Mouse (Mus musculus): ENCODE data around the gene Pde5a. TPM values are rescaled to one million over a fixed set of nuclear protein-coding genes. Genes with fewer than 3 reads are reported as not detected.

The Pde5a gene
- 10 to 100 TPM; 30.7 to 31.2 TPM for total RNA-seq (2021)
- long read RNA-seq, experiment 1, partial matches to known transcripts, result 0 of 2 reads
- long read RNA-seq, experiment 1, other reads (novel, unspliced or antisense), result 2 of 2 reads
- long read RNA-seq, experiment 2, partial matches to known transcripts, result 0 of 1 reads
- long read RNA-seq, experiment 2, other reads (novel, unspliced or antisense), result 1 of 1 reads

DNA sequence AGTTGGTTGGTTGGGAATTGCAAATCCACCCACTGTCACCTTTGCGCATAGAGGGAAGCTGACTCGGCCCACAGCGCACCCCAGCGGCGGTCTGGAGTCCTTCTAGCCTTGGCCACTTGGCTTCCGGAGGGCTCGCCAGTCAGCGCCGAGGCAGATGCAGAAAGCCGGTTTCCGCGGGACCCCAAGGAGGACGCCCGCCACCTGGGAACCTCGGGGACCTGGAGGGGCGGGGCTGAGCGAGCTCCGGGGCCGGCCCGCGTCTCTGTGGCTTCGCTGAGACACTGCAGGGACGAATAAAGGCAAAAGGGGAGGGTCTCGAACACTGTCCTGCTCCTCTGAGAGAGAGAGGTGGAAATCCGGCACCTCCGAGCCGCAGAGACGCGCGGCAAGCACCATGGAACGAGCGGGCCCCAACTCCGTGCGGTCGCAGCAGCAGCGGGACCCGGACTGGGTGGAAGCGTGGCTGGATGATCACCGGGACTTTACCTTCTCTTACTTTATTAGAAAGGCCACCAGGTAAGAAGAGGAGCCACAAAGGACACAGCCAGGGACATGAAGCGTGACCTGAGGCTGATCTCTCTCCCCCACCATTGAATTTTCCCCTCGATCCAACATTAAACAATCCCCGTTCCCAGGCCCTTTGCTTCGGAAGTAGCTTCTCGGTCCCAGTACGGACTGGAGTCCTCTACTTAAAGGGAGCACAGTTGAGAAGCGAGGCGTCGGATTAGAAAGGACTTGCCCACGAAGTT, at the start of gene Pde5a:
Gene Pde5a (plus strand): TSS at position 96 of the 749 bp plus-strand sequence.
- DNase-seq (ENCODE audit: low spot score in 2 of 2), result peak; percentile 65 to 73

DNA sequence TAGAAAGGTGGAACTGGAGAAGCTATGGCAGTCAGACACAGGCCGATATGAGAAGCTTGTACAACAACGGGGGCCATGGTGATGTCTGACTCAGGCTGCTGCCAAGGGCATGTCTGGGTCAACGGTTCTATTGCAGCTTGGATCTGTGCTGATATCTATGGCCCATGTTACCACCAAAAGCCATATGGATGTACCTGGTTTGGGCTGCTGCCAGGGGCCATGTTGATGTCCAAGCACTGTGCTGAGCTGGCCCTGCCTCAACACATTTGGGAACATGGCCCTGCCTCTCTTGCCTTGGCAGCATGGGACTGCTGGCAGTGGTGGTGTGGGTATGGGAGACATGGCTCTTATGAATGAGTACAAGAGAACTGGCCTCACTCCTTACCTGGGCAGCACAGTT, 47.9 kb upstream of the Pde5a start:
- no peak for DNase-seq (ENCODE audit: low spot score in 2 of 2)

DNA sequence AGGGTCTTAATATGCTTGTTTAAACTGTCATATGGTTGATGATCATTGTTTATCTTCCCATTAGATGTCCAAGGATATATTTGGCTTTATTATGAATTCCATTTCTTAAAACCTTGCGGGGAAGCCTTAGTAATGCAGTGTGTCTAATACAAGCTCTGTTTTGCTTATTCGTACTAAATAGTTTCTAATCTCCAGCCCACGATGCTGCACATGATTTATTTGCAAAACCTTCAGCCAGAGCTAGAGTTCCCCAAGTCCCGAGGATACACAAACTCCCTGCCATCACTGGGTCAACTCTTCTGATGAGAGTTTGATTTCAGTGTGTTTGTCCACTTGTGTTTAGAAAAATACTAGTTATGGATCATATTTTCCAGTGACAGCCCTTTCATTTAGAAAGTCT, 46.4 kb upstream of the Pde5a start:
- no peak for DNase-seq (ENCODE audit: low spot score in 2 of 2)

DNA sequence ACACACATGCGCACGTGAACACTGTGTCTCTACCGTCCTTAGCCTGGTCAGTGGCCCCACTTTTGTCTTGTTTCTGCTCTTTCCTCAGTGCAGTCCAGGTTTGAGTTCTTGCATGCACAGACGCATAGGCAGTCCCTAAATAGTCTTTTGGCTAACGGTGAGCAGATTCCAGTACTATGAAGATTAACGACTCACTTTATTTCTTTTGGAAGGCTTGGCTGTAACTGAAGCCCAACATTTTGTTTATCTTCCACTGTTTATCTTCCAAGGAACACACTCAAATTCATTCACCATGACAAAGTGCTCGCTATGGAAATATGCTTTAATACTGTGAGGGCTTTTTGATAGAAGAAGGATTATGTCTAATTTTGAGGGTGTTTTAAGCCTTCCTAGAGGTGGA, 43.9 kb upstream of the Pde5a start:
- no peak for DNase-seq (ENCODE audit: low spot score in 2 of 2)

DNA sequence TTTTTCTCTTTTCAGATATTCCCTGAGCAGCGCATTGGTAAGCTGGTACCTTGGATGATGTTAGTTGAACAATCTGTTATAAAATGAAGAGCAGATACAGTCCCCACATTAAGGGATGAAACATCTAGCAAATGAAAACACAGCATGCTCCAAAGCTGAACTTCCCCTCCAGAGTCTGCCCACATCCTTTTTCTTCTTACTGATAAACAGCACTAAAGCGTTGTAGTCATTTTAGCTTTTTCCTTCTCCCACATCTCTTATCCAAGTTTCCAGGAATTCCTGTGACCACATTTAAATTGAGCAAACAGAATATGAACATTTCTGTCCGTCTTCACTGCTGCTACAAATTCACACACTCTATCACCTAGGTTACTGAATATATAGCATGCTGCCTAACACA, 35.7 kb upstream of the Pde5a start:
- no peak for DNase-seq (ENCODE audit: low spot score in 2 of 2)

DNA sequence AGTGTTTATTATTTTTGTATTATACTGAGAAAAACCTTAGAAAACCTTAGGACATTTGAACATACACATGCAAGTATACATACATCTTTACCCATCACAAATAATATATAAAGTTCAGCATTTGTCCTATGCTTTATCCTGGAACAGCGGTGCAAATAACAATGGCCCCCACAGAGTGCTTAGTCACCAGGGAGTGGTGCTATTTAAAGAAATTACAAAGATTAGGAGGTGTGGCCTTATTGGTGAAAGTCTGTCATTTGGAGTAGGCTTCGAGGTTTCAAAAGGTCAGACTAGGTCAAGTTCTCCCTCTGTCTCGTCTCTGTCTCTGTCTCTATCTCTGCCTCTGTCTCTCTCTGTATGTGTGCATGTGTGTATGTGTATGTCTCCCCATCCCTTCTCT, 32.9 kb upstream of the Pde5a start:
- no peak for DNase-seq (ENCODE audit: low spot score in 2 of 2)

DNA sequence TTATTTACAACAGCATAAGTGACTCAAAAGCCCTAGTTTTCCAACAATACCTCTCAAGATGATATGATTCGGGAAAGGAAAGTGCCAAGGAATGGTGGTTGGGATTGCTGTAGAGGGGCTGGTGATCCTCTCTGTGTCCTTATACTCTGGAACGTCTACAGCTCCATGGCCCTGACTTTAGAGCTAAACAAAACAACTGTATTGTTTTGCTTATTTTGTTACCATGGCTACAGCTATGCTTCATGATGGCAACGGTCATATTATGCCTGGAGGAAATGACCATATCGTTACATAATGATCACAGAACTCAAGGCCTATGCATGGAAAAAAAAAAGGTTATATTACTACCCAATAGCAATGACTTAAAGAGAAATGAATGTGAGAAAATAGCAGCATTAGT, 32.1 kb upstream of the Pde5a start:
- DNase-seq (ENCODE audit: low spot score in 2 of 2), result no peak

DNA sequence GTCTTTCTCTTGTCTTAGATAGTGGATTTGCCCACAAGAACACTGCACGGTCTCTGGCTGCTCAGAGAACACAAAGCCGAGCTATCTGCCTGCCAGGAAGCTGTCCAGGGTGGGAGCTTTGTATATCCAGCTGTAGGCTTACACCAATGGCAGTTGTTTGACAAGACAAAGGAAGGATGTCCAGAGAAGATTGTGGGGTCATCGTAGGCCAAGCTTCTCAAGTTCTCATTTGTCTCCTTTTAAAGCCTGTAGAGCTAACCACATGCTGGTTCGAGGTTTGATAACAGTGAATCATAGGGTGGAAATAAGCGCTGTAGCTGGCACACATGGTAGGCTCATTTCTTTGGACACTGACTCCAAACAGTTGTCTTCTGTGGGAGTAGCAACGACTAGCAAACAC, 24.5 kb upstream of the Pde5a start:
- no peak for DNase-seq (ENCODE audit: low spot score in 2 of 2)

DNA sequence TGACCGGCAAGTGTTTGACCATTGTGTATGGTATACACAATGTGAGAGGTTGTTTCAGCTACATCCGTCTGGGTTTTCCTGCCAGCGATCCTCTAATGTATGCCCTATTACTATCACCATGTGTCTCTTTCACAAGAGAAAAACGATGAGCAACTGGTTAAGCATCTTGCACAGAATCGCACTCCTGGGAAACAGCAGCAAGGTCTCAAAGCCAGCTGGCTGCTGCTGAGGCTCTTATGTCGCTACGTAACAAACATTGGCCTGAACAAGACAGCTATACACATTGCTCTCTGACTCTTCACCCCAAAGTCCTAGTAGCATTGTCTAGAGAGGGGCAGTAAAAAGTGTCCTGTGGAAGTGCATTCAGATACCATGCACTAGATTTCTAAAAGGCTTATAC, 23.5 kb upstream of the Pde5a start:
- DNase-seq (ENCODE audit: low spot score in 2 of 2), result no peak

DNA sequence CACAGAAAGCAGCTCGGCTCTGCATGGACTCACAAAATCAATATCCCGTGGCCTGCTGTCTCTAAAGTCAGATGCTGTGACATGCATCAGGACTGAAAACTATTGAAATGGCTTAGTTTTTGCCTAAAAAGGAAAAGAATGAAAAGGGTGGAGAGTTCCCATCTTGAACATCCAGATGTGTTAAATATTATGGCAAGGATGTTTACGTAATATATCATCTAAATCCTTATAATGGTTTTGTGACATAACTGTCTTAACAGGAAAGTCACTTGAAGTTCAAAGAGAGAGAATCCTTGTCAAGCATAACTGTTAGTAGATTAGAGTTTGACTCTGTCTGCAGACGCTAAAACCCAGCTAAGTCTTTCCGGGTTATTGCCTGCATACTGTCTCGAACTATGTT, 20.3 kb upstream of the Pde5a start:
- DNase-seq (ENCODE audit: low spot score in 2 of 2), result no peak

DNA sequence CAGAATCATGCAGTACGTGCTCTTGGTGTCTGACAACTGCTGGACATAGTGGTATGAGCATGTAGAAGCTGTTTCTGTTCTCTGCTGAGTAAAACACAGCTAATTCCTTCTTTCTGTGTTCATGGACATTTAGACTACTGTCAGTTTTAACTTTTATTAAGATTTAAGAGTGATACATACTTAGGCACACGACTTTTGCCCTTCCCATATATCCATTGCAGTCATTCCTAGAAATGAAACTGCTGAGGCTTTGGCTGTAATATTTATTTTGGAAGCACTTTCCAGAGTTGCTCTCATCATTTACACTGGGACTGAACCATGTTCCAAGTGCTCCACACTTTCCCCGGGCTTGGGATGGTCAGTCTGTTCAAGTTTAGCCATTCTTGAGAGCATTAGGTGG, 18.6 kb upstream of the Pde5a start:
- no peak for DNase-seq (ENCODE audit: low spot score in 2 of 2)

DNA sequence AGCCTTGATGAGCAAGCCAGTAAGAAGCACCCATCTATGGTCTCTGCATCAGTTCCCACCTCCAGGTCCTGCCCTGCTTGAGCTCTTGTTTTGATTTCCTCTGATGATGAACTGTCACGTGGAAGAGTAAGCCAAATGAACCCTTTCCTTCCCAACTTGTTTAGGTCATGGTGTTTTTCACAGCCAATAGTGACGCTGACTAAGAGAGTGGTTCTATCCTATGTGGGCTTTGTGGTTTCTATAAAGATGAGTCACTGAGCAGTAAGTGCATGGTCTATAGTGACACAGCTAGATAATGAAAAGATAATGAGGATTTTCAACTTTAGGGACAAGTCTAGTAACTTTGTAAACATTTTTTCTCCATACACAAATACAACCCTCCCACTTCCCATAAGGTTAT, 10.1 kb upstream of the Pde5a start:
- DNase-seq (ENCODE audit: low spot score in 2 of 2), result no peak

DNA sequence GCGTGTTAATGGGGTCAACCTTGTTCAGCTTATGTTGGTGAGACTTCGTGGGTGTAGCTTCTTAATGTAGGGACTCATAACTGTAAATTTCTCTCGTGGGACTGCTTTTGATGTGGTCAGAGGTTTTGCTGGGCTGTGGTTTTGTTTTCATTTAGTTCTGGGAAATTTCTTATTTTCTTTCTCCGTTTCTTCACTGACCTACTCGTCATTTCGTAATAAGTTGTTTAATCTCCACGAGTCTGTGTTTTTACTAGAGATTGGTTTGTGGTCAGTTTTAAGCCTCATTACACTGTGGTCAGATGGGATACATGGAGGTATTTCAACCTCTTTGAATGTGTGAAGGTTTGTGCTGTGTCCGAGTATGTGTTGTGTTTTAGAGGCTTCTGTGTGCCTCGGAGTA, 7.2 kb upstream of the Pde5a start:
- DNase-seq (ENCODE audit: low spot score in 2 of 2), result no peak

DNA sequence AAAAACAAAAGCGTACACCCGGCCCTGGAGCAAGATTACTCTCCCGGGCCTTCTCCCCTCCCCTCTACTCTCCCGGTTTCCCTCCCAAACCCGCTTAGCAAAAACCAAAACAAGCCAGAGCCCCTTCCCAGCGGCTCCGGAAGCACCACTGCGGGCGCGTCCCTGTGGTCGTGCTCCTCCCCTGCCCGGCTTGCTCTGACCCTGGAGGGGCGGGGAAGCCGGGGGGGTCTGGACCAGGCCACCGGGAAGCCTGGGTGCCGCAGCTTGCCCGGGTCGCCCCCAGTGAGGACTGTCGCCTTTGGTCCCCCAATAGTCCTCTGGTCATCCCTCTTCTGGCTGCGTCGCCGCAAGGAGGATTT, 833 bp downstream of the Pde5a start:
- peak in 1 of 2 experiments; percentile 46 for DNase-seq (ENCODE audit: low spot score in 2 of 2)

DNA sequence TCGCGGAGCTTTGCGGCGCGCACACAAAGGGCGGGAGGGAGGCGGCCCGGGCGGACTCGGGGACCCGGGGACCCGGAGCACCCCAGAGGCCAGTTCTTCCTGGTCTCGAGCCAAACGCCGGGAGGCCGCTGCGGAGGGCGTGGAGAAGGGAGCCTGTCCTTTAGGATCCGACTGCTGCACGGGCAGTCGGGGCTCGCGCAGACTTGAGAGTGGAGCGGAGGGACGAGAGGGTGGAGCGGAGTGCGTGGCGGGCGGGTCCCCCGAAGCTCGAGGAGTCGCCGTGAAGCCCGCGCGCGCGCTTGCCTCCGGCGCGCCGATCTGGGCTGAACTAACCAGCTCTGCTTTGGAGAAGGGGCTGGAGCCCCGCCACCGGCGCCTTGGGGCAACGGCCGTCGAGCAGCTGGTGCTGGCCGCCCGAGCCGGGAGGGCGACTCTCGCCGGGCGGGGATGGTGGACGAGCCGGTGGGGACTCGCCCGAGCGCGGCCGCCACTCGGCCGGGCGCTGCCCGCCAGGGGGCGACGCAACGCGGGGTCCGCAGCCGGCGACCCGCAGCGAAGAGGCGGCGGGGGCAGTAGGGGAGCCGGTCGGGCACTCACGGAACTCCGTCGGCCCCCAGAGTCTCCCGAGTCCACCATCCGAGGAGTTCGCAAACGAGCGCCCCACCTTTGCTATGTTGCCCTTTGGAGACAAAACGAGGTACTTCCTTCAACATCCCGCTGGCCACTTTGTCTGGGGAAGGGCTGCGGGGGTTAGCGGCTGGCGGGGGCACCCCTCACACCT, 1.4 kb downstream of the Pde5a start:
- DNase-seq (ENCODE audit: low spot score in 2 of 2), result peak; percentile 55 to 72

DNA sequence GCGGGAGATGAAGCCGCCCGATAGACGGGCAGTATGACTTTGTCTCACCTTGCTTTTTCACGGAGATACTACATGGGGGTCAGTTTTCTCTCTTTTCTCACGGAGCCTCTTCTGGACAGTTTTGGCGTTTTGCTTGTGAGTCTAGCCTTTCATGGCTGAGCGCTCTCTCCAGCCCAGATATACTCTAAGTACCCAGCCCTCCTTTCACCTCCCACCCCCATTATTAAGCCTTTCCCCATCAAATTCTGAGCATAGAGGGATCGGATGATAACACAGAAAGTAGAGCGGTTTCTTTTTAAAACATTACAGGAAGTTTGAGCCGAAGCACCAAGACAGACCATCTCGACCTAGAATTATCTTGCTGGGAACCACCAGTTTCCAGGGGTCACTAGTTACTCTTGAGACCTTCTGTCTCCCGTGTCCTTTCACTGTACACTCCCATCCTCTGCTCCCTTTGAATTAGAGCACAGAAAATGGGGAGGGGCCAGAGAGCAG, 2.0 kb downstream of the Pde5a start:
- no peak for DNase-seq (ENCODE audit: low spot score in 2 of 2)

DNA sequence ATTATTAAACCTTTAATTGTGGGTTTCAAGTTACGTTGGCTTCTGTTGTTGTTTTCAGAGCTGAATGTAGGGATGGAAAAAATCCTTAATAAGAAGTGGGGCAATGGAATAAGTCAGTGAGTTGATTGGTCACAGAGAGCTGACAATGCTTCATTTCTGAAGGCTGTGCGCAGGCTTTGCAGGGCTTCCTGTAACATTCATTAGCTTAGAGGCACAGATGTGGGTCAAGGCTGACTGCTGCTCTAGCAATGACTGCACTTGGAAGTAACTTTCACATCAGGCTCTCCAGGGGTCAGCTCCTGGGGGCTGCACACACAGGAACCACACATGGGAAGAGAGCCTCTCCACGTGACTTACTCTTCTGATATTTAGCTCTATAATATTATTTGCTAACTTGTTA, 5.1 kb downstream of the Pde5a start:
- DNase-seq (ENCODE audit: low spot score in 2 of 2), result no peak

DNA sequence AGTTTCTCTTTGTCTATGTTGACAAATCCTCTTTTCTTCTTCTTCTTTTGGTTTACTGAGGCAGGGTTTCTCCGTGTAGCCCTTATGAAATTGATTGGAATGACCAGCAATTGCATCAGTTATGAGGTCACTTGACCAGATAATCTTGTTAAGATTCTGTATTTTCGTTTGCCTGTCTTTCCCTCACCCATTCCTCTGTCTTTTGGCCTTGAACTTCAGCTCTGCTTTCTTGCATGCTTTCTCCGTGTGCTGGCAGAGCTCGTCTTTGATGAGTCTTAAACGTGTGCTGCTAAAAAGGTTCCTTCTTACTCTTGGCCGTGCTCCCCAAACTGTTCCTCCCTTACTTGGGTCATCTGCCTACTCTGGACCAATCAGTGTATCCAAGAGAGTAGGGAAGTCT, 5.6 kb downstream of the Pde5a start:
- DNase-seq (ENCODE audit: low spot score in 2 of 2), result no peak

DNA sequence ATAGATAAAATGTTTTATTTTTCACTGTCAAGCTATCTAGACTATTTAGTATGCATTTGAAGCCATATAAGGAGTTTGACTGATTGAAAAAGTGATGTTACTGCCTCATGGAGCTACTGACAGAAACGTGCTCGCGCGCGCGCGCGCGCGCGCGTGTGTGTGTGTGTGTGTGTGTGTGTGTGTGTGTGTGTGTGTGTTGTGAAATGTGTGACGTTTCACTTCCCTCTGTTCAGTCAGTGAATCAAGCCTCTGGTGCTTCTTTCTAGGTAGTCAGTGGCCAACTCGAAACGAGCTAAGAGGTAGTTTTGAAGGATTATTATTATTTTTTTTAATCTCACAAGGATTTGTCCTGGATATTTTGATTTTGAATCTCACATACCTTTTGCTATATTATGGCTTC, 10.7 kb downstream of the Pde5a start:
- DNase-seq (ENCODE audit: low spot score in 2 of 2), result no peak

DNA sequence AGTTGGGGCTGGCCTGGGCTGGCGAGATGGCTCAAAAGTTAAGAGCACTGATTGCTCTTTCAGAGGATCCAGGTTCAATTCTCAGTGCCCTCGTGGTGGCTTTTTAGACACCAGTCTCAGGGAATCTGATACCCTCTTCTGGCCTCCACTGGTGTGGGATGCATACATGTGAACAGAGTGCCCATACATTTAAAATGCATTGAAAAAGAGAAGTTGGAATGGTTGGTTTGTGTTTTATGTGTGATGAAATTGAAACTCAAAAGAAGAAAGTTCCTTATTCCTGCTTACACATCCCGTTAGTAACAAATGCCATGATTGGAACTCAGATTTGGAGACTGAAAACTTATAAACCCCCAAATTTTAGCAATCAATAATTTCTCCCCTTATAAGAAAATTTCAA, 15.5 kb downstream of the Pde5a start:
- DNase-seq (ENCODE audit: low spot score in 2 of 2), result no peak

DNA sequence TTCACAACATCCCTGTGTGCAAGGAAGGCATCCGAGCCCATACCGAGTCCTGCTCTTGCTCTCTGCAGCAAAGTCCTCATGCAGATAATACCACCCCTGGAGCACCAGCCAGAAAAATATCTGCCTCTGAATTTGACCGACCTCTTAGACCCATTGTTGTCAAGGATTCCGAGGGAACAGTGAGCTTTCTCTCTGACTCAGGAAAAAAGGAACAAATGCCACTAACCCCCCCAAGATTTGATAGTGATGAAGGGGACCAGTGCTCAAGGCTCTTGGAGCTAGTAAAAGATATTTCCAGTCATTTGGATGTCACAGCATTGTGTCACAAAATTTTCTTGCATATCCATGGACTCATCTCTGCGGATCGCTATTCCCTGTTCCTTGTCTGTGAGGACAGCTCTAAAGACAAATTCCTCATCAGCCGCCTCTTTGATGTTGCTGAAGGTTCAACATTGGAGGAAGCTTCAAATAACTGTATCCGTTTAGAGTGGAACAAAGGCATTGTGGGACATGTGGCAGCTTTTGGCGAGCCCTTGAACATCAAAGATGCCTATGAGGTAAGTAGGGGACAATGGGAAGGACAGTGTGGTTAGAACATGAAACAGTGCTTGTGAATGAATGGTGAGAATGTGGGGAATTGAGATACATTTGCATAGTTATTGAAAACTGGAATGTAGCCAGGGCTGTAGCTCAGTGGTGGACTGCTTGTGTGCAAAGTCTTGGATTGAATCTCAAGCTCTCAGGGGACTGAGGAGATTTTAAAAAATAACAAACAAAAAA, 19.4 kb downstream of the Pde5a start:
- DNase-seq (ENCODE audit: low spot score in 2 of 2), result no peak
